Mouse (Mus musculus): ENCODE results near the gene Pir.

Gene Pir

DNA sequence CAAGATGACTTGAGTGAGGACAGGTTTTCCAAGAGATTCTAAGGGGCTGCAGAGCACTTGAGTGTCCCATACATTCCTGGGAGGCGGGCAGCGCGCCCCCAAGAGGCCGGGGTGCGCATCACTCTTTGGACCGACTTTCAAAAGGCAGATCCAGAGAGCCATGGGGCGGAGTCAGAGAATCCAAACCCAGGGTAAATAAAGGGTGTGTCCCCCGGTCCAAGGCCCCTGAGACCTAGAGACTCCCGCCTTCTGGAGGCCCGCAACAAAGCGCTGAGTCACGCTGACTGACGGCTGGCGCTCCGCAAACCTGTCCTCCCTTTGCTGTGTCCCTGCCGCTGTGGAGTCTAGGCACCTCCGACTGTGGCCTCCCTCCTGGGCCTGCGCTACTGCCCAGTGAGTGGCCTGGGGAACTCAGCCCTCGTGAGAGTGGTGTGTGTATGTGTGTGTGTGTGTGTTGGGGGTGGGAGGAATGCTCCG is at the start of gene Pir:
Pir (plus strand) TSS at position 87 of the 477 bp plus-strand sequence.
- DNase-seq (ENCODE audit: low spot score in 2 of 2), result peak; percentile 42 to 48

DNA sequence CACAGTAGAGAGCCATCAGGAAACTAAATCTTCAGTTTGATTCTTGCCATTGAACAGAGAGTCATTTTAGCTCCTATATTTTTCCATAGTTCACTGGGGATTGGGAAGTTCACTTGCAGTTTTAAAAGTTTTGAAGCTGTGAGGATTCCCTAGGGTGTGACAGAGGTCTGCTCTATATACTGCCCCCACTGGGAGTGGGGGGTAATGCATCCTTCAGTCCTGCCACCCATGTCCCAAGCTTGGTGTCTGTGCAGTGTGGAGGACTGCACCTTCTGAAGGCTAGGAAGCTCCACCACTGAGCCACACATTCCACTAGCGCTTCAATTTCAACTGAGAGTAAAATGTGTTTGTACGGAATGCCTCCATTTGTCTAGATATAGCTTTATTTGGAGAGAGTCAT is 47.2 kb upstream of the Pir start:
- DNase-seq (ENCODE audit: low spot score in 2 of 2), result no peak

DNA sequence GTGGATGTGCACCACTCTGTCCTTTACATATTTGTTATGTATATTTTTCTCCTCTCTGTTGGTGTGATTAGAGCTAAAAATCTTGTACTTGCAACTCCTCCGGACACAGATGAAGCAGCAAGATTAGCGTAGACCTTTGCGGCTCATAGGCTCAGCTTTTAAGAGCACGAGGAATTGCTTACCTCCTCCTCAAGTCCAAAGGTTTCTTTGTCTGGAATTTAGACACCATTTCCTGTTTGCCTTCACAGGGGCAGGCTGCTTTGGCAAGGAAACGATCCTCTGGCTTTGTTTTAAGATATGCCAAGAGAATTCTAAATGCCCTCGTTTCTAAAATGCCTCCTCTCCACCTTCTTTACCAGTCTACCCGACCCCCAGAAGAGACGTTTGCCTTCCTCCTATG is 35.8 kb upstream of the Pir start:
- no peak for DNase-seq (ENCODE audit: low spot score in 2 of 2)

DNA sequence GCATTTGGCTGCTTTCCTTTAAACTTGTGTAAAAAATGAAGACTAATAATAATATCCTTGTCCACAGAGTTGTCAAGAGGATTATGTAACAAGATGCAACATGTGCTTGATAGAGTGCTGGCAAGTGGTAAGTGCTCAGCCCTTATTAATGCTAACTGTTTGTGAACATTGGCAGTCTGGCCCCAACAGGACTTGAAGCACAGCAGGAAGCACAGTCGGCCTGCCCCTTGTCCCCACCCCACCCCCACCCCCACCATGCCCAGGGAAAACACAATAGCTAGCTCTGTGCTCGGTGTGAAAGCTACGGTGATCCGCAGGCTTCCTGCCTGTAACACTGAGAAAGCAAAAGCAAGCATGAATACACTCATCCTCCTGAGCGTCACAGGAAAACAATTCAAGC is 23.5 kb upstream of the Pir start:
- no peak for DNase-seq (ENCODE audit: low spot score in 2 of 2)

DNA sequence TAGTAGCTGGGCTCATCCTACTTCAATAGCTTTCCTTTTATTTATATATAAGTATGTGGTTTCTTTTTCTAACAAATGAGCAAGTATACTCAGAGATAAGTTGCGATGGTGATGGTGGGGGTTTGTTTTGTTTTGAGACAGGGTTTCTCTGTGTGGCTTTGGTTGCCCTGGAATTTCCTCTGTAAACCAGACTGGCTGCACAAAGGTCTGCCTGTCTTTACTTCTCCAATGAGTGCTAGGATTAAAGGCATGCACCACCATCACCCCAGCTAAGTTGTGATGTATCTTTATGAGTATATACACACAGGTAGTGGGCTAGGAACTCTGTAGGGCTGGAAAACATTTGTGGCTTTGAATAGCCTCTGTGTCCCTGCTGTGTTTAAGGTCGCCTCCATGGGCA is 22.4 kb upstream of the Pir start:
- DNase-seq (ENCODE audit: low spot score in 2 of 2), result no peak

DNA sequence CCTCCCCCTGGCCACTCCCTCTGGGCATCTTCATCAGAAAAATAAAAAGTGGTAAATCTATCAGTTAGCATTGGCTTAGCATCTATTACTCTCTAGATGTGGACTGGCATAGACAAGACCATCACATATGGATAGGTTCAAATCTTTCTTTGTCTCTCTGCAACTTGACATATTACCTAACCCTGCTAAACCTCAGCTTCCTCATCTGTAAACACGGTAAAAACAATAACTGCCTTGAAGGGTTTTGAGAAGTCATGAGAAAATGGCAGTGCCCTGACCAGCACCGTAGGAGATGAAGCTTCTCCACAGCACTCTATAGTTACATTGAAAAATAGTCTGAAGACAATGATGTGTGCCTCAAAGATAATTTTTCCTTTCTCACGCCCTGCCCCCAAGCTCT is 12.6 kb upstream of the Pir start:
- no peak for DNase-seq (ENCODE audit: low spot score in 2 of 2)

DNA sequence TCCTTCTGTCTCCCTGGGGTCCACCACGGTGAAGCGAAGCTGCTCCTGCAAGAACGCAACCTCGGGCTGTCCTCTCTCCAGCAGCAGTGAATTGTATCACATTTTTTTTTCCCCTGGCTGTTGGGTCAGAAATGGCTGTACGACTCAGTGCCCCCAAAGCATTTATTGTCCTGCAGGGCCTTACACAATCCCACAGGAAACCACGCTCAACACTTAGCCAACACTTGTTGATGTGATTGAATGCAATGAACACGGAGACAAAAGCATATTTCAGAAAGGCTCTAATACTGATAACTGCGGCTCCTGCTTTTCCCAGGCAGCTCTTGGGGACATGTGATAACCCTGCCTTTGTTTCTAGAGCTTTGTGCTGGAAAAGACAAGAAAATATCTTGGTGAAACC is 11.1 kb upstream of the Pir start, which contains the start of gene Bmx:
Bmx (minus strand) TSS at position 137 of the 400 bp plus-strand sequence.
- DNase-seq (ENCODE audit: low spot score in 2 of 2), result no peak

DNA sequence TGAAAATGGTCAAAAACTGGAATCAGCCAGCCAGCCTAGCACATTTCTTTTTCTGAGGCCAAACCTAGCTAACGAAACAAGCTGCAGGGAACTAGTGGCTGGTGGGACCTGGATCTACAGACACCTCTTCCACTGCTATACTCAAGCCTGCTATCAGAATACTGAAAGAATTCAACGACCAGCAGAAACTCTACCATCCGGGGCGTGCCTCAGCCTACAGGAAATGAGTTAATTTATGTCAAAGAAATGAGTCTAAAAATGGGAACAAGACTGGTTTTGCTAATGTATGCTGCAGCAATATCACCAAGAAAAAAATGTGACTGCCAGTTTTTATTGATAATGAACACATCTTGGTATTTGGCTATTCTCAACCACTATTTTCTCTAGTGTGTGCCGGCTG is 10.5 kb upstream of the Pir start:
- no peak for DNase-seq (ENCODE audit: low spot score in 2 of 2)

DNA sequence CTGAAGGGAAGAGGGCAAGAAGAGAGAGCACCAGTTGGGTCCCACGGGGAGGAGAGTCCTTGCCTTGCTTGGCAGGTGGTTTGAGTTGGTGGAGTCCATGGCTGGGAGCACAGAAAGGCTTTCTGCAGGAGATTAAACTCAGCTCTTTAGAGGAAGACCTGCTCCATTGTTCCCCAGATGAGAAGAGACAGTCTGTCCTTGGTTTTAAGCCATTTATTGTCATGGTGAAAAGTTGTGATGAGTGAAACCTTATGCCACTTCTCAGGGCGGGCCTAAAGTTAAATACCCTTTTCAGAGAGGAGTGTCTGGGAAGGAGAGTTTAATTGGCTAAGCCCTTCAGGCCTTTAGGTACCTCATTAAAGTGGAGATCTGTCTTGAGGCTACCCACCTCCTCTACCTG is 6.9 kb upstream of the Pir start:
- DNase-seq (ENCODE audit: low spot score in 2 of 2), result no peak

DNA sequence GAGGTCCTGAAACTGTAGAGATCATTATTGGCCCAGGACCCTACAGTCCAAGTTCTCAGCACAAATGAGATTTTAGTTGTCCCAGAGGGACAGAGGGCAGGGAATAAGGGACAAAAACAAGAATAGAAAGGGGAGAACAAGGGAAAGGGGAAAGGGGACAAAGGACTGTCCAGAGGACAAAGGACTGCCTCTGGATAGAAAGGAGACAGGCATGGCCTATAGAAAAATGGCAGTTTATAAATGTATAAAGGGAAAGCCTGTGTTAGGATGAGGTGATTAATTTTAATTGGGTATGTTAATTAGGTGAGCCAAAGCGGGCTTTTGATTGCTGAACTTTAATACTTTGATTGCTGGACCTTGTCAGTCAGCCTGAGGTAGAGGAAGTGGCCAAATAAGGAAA is 4.3 kb upstream of the Pir start:
- no peak for DNase-seq (ENCODE audit: low spot score in 2 of 2)

DNA sequence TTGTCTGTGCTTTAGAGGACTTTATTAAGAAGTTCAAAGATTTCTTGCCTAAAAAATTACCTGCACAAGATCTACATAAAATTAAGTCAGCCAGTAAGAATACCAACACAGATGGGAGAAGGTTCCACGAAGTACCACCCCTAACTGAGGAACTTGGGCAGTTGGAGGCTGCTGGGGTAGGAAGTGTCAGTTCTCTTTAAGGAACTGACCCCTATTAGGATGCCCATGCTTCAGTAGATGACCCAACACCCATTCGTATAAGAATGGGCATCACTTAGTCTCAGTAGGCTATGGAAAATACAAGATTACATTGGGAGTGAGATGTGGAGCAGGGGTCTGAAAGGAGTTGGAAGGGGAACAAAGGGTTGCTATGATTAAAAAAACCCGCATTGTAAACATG is 1.4 kb downstream of the Pir start:
- DNase-seq (ENCODE audit: low spot score in 2 of 2), result no peak

DNA sequence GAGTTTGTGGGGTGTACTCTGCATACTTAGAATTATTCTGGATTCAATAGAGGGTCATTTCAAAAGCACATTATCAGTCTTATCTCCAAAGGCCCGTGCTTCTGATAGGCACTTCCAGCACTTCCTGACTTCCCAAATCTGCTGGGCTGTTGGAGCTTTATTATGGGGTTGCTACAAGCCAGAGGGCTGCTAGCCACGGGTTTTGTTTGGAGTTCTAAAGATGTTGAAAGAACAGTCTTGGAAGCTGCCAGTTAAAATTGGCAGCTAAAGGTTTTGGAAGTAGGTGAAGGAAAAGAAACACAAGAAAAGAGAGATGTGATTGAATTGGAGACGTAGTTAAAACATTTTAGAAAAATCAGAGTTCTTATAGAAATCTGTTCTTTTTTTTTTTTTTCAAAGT is 6.4 kb downstream of the Pir start:
- no peak for DNase-seq (ENCODE audit: low spot score in 2 of 2)

DNA sequence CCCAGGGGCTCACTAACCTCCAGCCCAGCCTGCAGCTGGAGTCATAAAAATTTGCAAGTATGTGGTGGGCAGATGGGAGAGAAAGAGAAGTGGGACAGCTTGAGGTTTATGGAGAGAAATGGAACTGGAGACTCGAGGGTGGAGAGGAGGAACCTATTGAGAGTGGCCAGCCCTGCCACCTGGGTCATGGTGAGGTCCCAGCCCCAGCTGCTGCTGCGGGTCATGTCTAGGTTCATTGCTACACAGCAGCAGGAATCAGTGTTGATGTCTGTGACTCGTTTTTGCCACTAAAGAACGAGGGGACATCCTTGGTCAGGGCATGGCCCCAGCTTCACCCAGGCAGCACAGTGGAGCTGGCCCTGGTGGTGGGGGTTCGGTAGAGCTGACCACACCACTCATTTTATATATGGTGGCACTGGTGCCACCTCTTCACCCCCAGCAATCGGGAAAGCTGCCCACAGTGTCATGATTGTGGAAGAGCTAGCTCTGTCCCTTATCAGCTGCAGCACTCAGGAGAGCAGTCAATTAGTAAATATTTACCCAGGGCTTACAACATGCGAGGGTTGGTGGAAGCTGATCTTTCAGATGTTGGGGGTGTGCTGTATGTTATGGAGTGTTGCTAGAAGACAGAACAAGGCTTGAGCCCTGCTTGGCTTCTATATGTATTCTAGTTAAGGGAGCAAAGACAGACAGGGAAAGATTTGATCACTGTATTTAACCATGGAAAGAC is 11.9 kb downstream of the Pir start:
- no peak for DNase-seq (ENCODE audit: low spot score in 2 of 2)

DNA sequence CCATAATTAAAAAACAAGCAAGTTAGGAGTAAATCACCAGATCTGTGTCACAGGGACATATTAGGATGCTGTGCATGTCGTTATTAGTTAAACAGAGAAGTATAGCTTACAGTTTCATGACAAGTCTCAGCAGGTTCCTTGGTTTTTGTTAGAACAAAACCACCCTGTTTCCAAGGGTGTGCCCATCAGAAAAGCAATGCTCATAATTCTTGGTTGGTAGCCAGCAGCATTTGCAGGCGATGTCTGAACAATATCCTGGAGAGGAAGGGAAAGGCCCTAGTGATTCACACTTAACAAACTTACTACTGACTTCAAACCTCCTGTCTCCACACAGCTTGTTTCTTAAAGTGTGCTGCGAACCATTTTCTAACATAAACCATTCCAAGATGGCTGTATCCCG is 14.6 kb downstream of the Pir start:
- no peak for DNase-seq (ENCODE audit: low spot score in 2 of 2)

DNA sequence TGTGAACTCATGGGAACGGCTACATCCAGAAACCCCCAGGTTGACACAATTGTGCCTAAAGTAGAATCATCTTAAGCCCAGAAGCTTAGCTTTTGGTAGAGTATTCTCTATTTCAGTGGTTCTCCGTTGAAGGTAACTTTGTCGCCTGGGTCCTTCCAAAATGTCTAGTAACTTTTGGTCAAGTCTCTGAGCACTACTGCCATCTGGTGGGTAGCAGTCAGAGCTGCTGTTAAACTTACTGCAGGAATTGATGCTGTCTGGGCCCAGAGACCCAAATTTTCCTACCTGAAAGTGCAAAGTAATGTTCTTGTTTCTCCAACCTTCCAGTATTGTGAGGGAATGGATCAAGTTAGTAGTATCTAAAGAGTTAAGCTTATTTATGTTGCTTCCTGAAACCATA is 17.9 kb downstream of the Pir start:
- peak in 1 of 2 experiments; percentile 4 for DNase-seq (ENCODE audit: low spot score in 2 of 2)

DNA sequence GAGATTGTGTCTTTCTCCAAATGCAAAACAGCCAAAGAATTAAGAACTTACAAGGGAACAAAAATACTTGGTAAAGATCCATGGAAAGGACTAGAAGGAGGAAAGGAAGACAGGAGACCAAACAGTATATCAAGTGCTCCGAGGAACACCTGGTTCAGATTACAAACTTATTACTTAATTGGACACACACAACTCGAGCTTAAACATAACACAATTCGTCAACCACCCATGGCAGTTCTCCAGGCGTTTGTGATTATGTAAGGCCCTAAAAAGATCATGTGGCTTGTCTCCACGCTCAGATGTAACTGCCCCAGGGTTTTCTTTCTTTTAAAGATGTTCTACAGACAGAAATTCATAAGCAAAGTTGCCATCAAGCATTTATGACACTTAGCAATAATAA is 22.0 kb downstream of the Pir start:
- no peak for DNase-seq (ENCODE audit: low spot score in 2 of 2)

DNA sequence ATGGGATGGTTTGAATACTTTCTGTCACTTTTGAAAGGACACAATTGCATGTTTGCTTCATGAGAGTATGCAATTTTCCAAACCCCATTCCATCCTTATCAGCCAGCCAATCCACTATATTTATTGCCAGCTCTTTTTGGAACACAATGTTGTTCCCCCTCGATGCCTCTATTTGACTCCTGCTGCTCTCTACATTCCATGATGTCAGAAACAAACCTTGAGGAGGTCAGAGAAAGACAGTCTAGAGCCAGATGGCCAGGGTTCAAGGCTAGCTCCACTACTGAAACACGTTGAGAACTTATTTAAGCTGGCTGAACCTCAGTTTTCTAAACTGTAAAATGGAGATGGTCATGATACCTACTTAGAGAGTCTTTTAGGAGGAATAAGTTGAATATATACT is 37.1 kb downstream of the Pir start:
- no peak for DNase-seq (ENCODE audit: low spot score in 2 of 2)

DNA sequence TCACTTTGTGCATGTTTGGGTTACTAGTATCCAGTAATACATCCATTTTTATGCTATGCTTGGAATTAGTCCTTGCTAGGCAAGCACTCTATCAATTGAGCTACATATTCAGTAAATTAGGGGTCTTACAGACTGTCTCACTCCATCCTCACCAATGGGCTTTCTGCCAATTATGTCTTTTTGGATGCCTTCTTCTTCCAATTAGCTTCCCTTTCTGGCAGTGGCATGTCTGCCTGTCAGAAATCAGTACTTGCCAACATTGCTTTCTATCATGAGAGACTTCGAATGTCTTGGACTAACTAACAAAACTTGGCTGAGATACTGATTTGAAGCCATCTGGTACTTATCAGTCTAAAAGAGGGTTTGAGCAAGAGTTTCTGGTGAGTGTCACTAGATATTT is 44.7 kb downstream of the Pir start:
- no peak for DNase-seq (ENCODE audit: low spot score in 2 of 2)

DNA sequence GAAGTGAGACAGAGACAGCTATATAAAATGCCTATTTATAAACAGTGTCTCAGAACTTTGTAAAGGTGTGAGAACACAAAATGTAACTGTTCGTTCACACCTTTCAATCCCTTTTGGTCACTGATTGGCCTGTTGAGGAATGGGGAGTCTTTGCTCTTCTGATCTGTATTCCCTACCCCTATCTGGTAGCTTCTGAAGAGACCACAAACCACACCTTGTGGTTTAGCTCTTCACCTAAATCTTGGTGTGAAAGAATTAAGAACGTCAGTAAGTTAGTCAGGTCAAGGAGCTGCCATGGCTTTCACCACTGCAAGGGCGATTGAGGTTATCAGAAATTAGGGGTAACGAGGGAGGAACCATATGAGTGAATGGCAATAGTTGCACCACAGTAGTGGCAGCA is 49.4 kb downstream of the Pir start:
- no peak for DNase-seq (ENCODE audit: low spot score in 2 of 2)

DNA sequence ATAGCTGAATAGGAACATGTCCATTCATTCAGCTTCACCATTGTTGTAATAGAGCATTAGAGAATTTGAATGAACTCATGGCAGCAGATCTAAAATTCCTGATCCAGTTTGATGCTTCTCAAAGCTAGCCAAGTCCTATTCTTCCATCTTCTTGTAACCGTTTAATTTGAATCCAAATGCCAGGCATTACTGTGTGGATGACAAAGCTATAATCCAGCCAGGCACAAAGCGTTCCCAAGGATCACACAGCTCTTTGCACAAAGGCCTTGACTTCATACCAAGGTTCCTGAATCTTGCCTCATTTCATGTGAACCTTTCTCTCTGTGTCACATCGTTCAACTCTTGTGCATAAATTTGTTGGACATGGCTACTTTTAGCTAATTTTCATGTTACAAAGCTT is 50.9 kb downstream of the Pir start:
- no peak for DNase-seq (ENCODE audit: low spot score in 2 of 2)

DNA sequence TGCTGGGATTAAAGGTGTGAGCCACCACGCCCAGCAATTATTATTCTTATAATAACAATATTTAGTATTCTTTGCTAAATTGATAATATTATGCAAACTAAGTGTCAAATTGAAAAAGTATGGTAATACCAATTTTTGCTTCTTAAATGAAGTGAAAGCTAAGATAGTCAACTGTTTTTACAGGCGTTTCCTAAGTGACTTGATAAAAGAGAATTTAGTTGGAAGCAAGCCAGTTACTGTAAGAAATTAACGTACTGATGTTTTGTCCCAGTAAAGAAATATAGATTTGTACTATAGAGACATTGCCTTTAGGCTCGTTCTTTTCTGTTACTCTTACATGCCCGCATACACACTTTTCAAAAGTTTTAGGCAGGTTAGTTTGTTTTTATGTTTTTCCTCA is 53.3 kb downstream of the Pir start:
- no peak for DNase-seq (ENCODE audit: low spot score in 2 of 2)

DNA sequence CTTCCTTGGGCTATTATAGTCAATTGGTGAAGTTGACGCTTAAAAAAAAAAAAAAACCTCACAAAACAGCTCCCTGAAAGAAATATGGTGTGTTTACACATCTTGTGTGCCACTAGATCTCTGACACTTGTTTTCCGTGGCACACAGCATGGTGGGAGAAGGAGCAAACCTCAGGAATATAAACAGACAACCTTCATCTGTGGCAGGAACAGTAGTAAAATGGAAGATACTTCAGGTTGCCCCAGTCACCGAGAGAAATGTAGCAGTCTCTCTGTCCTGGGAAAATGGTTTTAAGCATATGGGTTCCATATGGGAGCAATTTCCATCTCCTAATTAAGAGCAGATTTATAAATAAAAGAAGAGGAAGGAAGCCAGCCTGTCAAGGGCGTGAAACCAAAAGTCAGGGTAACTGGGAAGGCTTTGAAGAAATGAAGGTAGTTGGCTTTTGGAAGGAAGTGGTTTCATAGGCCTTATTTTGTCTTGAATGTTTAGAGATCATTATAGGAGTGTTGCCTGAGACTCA is 54.3 kb downstream of the Pir start:
- no peak for DNase-seq (ENCODE audit: low spot score in 2 of 2)

DNA sequence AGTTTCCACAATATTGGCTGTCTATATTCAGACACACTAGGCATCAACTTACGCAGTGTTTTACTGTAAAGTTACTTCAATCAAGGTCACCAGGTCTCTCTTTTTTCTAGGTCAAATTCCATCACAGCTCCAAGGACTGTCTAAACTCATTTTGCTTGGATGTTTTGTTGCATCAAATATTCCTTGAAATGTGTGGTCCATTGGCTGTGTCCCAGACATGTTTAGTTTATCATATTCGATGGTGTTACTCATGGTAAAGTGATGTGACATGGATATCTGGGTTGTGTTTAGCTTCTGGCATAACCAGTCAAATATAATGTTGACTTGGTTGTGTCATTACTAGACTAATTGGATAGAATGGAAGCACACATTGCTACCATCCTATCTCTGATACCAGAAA is 61.2 kb downstream of the Pir start:
- DNase-seq (ENCODE audit: low spot score in 2 of 2), result no peak

DNA sequence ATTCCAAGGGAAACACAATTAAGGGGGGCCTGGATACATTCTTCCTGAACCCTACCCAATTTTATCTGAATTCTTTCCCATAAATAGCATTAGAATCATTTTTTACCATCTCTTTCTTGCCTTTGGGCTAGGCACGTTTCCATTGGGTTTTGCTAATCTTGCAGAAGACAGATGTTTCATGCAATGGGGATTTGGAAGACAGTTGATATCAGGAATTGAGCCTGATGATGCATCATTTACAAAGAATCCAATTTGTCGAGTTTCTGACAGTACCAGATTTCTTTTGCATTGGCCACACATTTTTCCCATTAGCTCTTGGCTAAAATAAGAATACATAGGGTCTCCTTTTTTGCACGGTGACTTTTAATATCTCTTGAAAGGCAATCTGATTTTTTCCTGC is 61.6 kb downstream of the Pir start:
- no peak for DNase-seq (ENCODE audit: low spot score in 2 of 2)
